In genomic region chr12:3430443-3430753, GRCm38 (mm10) we compare ENCODE assay signal across 17 mouse cellular contexts. TPM values are rescaled to one million over a fixed set of nuclear protein-coding genes. Genes with fewer than 3 reads are reported as not detected.
DNase-seq lines count a peak whose midpoint lies in the region; ATAC-seq and TF ChIP-seq lines count a peak whose summit lies in the region.
"Had no signal": no experiment of that assay in that cellular context is flagged by ENCODE, and none has a peak within 500 bp of the region (broad histone marks: within the 10 kb centered on the region; RNA-seq: fewer than 3 reads in every experiment).

No protein-coding gene starts in this region.

- H3K27ac ChIP-seq in ES-Bruce4 (ENCODE audit: insufficient read depth, low read length) = 0 out of 2 replicates have a peak overlapping the region, but pooled peaks have one; percentile 21
- H3K27ac ChIP-seq in liver, postnatal 0 days (ENCODE audit: low read depth) = peak overlapping the region; percentile 25; the same call in 1 of the 2 replicates
- H3K27ac ChIP-seq: embryonic facial prominence, embryonic 13.5 days; forebrain, embryonic 12.5 days; hindbrain, embryonic 15.5 days had no signal

- no peak overlapping the region for H3K9ac ChIP-seq in ES-Bruce4 (ENCODE audit: low read depth, poor library complexity, severe bottlenecking)
- H3K9ac ChIP-seq in liver, postnatal 0 days (replicated peaks) = no peak overlapping the region
- H3K9ac ChIP-seq: embryonic facial prominence, embryonic 13.5 days; forebrain, embryonic 12.5 days; heart, embryonic 12.5 days; hindbrain, embryonic 15.5 days had no signal

- no peaks in the 10 kb centered on the region for H3K27me3 ChIP-seq in ES-Bruce4 (ENCODE audit: control insufficient read depth, insufficient read depth, low read length, poor library complexity, severe bottlenecking)
- H3K27me3 ChIP-seq in liver, postnatal 0 days (ENCODE audit: insufficient read depth, low read length) = no peaks in the 10 kb centered on the region
- H3K27me3 ChIP-seq: embryonic facial prominence, embryonic 13.5 days; forebrain, embryonic 12.5 days; heart, embryonic 12.5 days; hindbrain, embryonic 15.5 days had no signal

- TF ChIP-seq CTCF in ES-Bruce4 (IDR thresholded peaks at IDR 0.05; ENCODE audit: low read depth, low read length) = no peak
- no peak for TF ChIP-seq CTCF in liver, postnatal 0 days (IDR thresholded peaks at IDR 0.05; ENCODE audit: low read depth)

- H3K4me2 ChIP-seq in liver, postnatal 0 days (ENCODE audit: low read depth, low read length) = no peak overlapping the region
- H3K4me2 ChIP-seq: embryonic facial prominence, embryonic 13.5 days; forebrain, embryonic 12.5 days; heart, embryonic 12.5 days; hindbrain, embryonic 15.5 days had no signal

- H3K9me3 ChIP-seq in ES-Bruce4 (replicated peaks; ENCODE audit: control insufficient read depth, insufficient read depth, low read length, poor library complexity, severe bottlenecking) = no peaks in the 10 kb centered on the region
- no peaks in the 10 kb centered on the region for H3K9me3 ChIP-seq in liver, postnatal 0 days (ENCODE audit: low read length)
- H3K9me3 ChIP-seq: embryonic facial prominence, embryonic 13.5 days; forebrain, embryonic 12.5 days; heart, embryonic 12.5 days; hindbrain, embryonic 15.5 days had no signal

- H3K36me3 ChIP-seq in ES-Bruce4 (ENCODE audit: control insufficient read depth, insufficient read depth, low read length, poor library complexity, severe bottlenecking) = peaks cover 8% of the 10 kb centered on the region
- H3K36me3 ChIP-seq in liver, postnatal 0 days (replicated peaks; ENCODE audit: insufficient read depth, low read length) = no peaks in the 10 kb centered on the region
- H3K36me3 ChIP-seq: hindbrain, embryonic 15.5 days had no signal

- peak; percentile 25 for DNase-seq in adrenal gland, adult 2 months
- DNase-seq in adrenal gland, postnatal 10 days = no peak
- peak; percentile 23 to 40 for DNase-seq in kidney, postnatal 36 days
- no peak for DNase-seq in kidney, adult 11 months
- DNase-seq in liver, postnatal 0 days = no peak
- DNase-seq in spleen, adult 18-20 months = no peak
- DNase-seq: adrenal gland, postnatal 14 days; cerebellum, postnatal 36 days; gastrocnemius, postnatal 14 days; heart, postnatal 36 days had no signal

- no peak for TF ChIP-seq POLR2A in ES-Bruce4 (IDR thresholded peaks at IDR 0.05; ENCODE audit: insufficient read depth, low read length)

- ATAC-seq in liver, postnatal 0 days = no peak
- ATAC-seq: CD4-positive, CD25-positive, alpha-beta regulatory T cell, adult 4 months; forebrain, embryonic 16.5 days had no signal

- no peak for TF ChIP-seq EP300 in ES-Bruce4 (IDR thresholded peaks at IDR 0.05; ENCODE audit: insufficient read depth, low read depth, low read length)
- no peak for TF ChIP-seq EP300 in liver, postnatal 0 days (IDR thresholded peaks at IDR 0.05; ENCODE audit: low read depth)

- H3K4me3 ChIP-seq in ES-Bruce4 (ENCODE audit: low read depth, low read length) = no peak overlapping the region
- no peak overlapping the region for H3K4me3 ChIP-seq in liver, postnatal 0 days (ENCODE audit: low read depth, low read length)
- H3K4me3 ChIP-seq: embryonic facial prominence, embryonic 13.5 days; forebrain, embryonic 12.5 days; heart, embryonic 12.5 days; hindbrain, embryonic 15.5 days had no signal

- peaks cover 2% of the 10 kb centered on the region for H3K4me1 ChIP-seq in ES-Bruce4 (ENCODE audit: control insufficient read depth, insufficient read depth, low read length)
- peaks cover 9% of the 10 kb centered on the region for H3K4me1 ChIP-seq in liver, postnatal 0 days (ENCODE audit: insufficient read depth)

RNA-seq across cellular contexts. Expression of gene Asxl2, which starts 3.7 kb away (rescaled TPM):
- total RNA-seq in adrenal gland, adult 2 months (2021) = 10 to 100 TPM; 29.9 to 40.4 TPM
- 6.4 and 6.7 TPM in 2 replicates for polyA plus RNA-seq in adrenal gland, adult 2 months (2012; rRNA removed)
- 10 to 100 TPM; 31.6 to 37.7 TPM for total RNA-seq in adrenal gland, postnatal 10 days (2021)
- 60.7 and 60.9 TPM in 2 replicates for polyA plus RNA-seq in ES-Bruce4 (2011; ENCODE audit: insufficient read depth, insufficient read length, low read depth, missing spikeins)
- polyA plus RNA-seq in liver, postnatal 0 days (2015; fragmentation: Nextera tagmentation; extraction: Ambion mirVana) = 4.3 and 5.1 TPM in 2 replicates

Comparison
In these comparisons a context has a peak if more than half of its experiments do, and no peak if none do; other contexts are left out.
1. DNase-seq: peak in adrenal gland, adult 2 months (single experiment) and kidney, postnatal 36 days (2 of 2); none in adrenal gland, postnatal 10 days (single experiment), kidney, adult 11 months (single experiment), liver, postnatal 0 days (single experiment) and spleen, adult 18-20 months (0 of 2).